ENCODE assay signal across 8 mouse cellular contexts in genomic region chr2:28840222-28840951, GRCm38 (mm10). TPM values are rescaled to one million over a fixed set of nuclear protein-coding genes. Genes with fewer than 3 reads are reported as not detected.
DNase-seq lines count a peak whose midpoint lies in the region; ATAC-seq and TF ChIP-seq lines count a peak whose summit lies in the region.

Gene Gtf3c4, minus strand, starts transcription at chr2:28840360.
Gene Ddx31, plus strand, starts transcription at chr2:28840406.

- intact Hi-C loops in heart, postnatal 36 days (cut with DNase I), result loop anchor here (2.0 to 5.0 kb wide), 2 partner anchors 84 to 217 kb away; partner anchors contain the start of gene Cfap77

- peak within 1 kb of the TSS; percentile 72 for H3K27ac ChIP-seq in forebrain, embryonic 16.5 days (ENCODE audit: low read length)
- peak within 1 kb of the TSS; percentile 97 for H3K27ac ChIP-seq in layer of hippocampus, adult 2 months
- peak within 1 kb of the TSS; percentile 78 for H3K27ac ChIP-seq in lung, embryonic 14.5 days (ENCODE audit: low read depth)
- peak within 1 kb of the TSS; percentile 49; the same call in 1 of the 2 replicates for H3K27ac ChIP-seq in olfactory bulb, adult 2 months (ENCODE audit: insufficient read depth, low read depth, low read length)
- H3K27ac ChIP-seq in thymus, adult 2 months (ENCODE audit: control insufficient read depth, insufficient read depth, low read length), result no peak within 1 kb of the TSS

- no peaks in the 10 kb centered on the region for H3K9me3 ChIP-seq in G1E (replicated peaks)
- H3K9me3 ChIP-seq in forebrain, embryonic 16.5 days (ENCODE audit: control insufficient read depth, low read length), result no peaks in the 10 kb centered on the region
- H3K9me3 ChIP-seq in lung, embryonic 14.5 days (ENCODE audit: low read depth, low read length), result no peaks in the 10 kb centered on the region

- peak within 1 kb of the TSS; percentile 92 for H3K9ac ChIP-seq in forebrain, embryonic 16.5 days (replicated peaks; ENCODE audit: low read depth, low read length)
- peak within 1 kb of the TSS; percentile 92 for H3K9ac ChIP-seq in lung, embryonic 14.5 days

- no peak for TF ChIP-seq CTCF in G1E (IDR thresholded peaks at IDR 0.05; ENCODE audit: low read depth, low read length)
- 0 out of 2 replicates have a peak, but pooled peaks have one; percentile 6 for TF ChIP-seq CTCF in layer of hippocampus, adult 2 months (conservative IDR thresholded peaks at IDR 0.05)
- no peak for TF ChIP-seq CTCF in lung, embryonic 14.5 days (IDR thresholded peaks at IDR 0.05; ENCODE audit: low read depth)
- no peak for TF ChIP-seq CTCF in olfactory bulb, adult 2 months (IDR thresholded peaks at IDR 0.05; ENCODE audit: insufficient read depth, low read depth, low read length)
- TF ChIP-seq CTCF in thymus, adult 2 months (IDR thresholded peaks at IDR 0.05; ENCODE audit: borderline replicate concordance, control insufficient read depth, extremely low read depth, insufficient read depth, low read length, poor library complexity), result no peak

- peak; percentile 92 for DNase-seq in G1E (ENCODE audit: low spot score)
- DNase-seq in cerebellum, adult 18-20 months, result peak; percentile 91 to 96
- peak; percentile 96 to 98 for DNase-seq in heart, postnatal 36 days
- peak; percentile 91 to 95 for DNase-seq in layer of hippocampus, adult 2 months (ENCODE audit: low spot score in 2 of 2)
- DNase-seq in lung, embryonic 14.5 days, result peak; percentile 97
- peak; percentile 94 for DNase-seq in thymus, adult 2 months

- H3K4me3 ChIP-seq in G1E (ENCODE audit: low read depth, low read length), result peak within 1 kb of the TSS; percentile 100
- H3K4me3 ChIP-seq in forebrain, embryonic 16.5 days (replicated peaks; ENCODE audit: low read length), result peak within 1 kb of the TSS; percentile 98
- peak within 1 kb of the TSS; percentile 97 for H3K4me3 ChIP-seq in layer of hippocampus, adult 2 months
- H3K4me3 ChIP-seq in lung, embryonic 14.5 days (ENCODE audit: low read depth, low read length), result peak within 1 kb of the TSS; percentile 97
- peak within 1 kb of the TSS; percentile 94 for H3K4me3 ChIP-seq in olfactory bulb, adult 2 months (ENCODE audit: insufficient read depth, low read depth, low read length)
- H3K4me3 ChIP-seq in thymus, adult 2 months (ENCODE audit: control insufficient read depth, insufficient read depth, low read length), result peak within 1 kb of the TSS; percentile 91

- peak; percentile 57; the same call in 1 of the 2 replicates for TF ChIP-seq POLR2A in olfactory bulb, adult 2 months (IDR thresholded peaks at IDR 0.05; ENCODE audit: insufficient read depth, low read depth, low read length)
- TF ChIP-seq POLR2A in thymus, adult 2 months (IDR thresholded peaks at IDR 0.05; ENCODE audit: control insufficient read depth, extremely low read depth, insufficient read depth, low read length, poor library complexity), result peak; percentile 47; the same call in 1 of the 2 replicates

- H3K4me1 ChIP-seq in G1E (ENCODE audit: insufficient read depth, low read depth, low read length), result peaks cover 44% of the 10 kb centered on the region
- peaks cover 35% of the 10 kb centered on the region for H3K4me1 ChIP-seq in forebrain, embryonic 16.5 days (replicated peaks; ENCODE audit: control insufficient read depth, insufficient read depth, low read length)
- peaks cover 12% of the 10 kb centered on the region for H3K4me1 ChIP-seq in lung, embryonic 14.5 days (ENCODE audit: insufficient read depth)
- H3K4me1 ChIP-seq in olfactory bulb, adult 2 months (ENCODE audit: control insufficient read depth, insufficient read depth, low read length), result no peaks in the 10 kb centered on the region
- peaks cover 5% of the 10 kb centered on the region; the same call in 1 of the 2 replicates for H3K4me1 ChIP-seq in thymus, adult 2 months (replicated peaks; ENCODE audit: control insufficient read depth, insufficient read depth, low read length)

- H3K36me3 ChIP-seq in G1E (replicated peaks), result peaks cover 49% of the 10 kb centered on the region
- 0 out of 2 replicates have a peak, but pooled peaks cover 4% of the 10 kb centered on the region for H3K36me3 ChIP-seq in forebrain, embryonic 16.5 days (ENCODE audit: control insufficient read depth, insufficient read depth)
- H3K36me3 ChIP-seq in lung, embryonic 14.5 days (ENCODE audit: insufficient read depth), result peaks cover 8% of the 10 kb centered on the region
- 0 out of 2 replicates have a peak, but pooled peaks cover 3% of the 10 kb centered on the region for H3K36me3 ChIP-seq in thymus, adult 2 months (ENCODE audit: control insufficient read depth, insufficient read depth, low read length)

- H3K4me2 ChIP-seq in forebrain, embryonic 16.5 days (ENCODE audit: low read length), result peak within 1 kb of the TSS; percentile 99
- peak within 1 kb of the TSS; percentile 90 for H3K4me2 ChIP-seq in lung, embryonic 14.5 days

- under 1% methylated on average over 60 of the region's 63 CpGs for whole genome bisulfite sequencing in forebrain, embryonic 16.5 days
- WGBS in lung, embryonic 14.5 days, result under 1% methylated on average over 63 of the region's 63 CpGs
- under 1% methylated on average over 63 of the region's 63 CpGs for WGBS in olfactory bulb, adult 2 months
- under 1% methylated on average over 63 of the region's 63 CpGs for whole genome bisulfite sequencing in thymus, adult 2 months

- no peaks in the 10 kb centered on the region for H3K27me3 ChIP-seq in G1E (ENCODE audit: insufficient read depth, low read length)
- no peaks in the 10 kb centered on the region for H3K27me3 ChIP-seq in forebrain, embryonic 16.5 days (replicated peaks; ENCODE audit: control insufficient read depth, insufficient read depth, low read length)
- no peaks in the 10 kb centered on the region for H3K27me3 ChIP-seq in lung, embryonic 14.5 days (ENCODE audit: insufficient read depth, low read length)
- H3K27me3 ChIP-seq in thymus, adult 2 months (ENCODE audit: control insufficient read depth, insufficient read depth, low read length), result no peaks in the 10 kb centered on the region

- ATAC-seq in G1E (ENCODE audit: extremely low read depth, insufficient number of reproducible peaks, low FRiP score, poor library complexity, severe bottlenecking), result peak; percentile 85
- peak; percentile 98 for ATAC-seq in forebrain, embryonic 16.5 days
- peak; percentile 96 for ATAC-seq in lung, embryonic 14.5 days (ENCODE audit: insufficient read depth)

RNA-seq across cellular contexts. Expression of gene Gtf3c4, which starts in this region (rescaled TPM):
- 26.0 and 27.6 TPM in 2 replicates for total RNA-seq in G1E (2014; fragmentation: Nextera tagmentation)
- 22.0 and 25.0 TPM in 2 replicates for total RNA-seq in G1E (2017)
- polyA plus RNA-seq in G1E (2012), result 37.6 and 38.3 TPM in 2 replicates
- 21.2 and 24.7 TPM in 2 replicates for polyA plus RNA-seq in forebrain, embryonic 16.5 days (2015; fragmentation: Nextera tagmentation; extraction: Ambion mirVana)
- total RNA-seq in heart, postnatal 36 days (2021), result 10 to 100 TPM; 17.8 to 20.1 TPM
- 10 to 100 TPM; 31.1 to 34.0 TPM for total RNA-seq in layer of hippocampus, adult 2 months (2021)
- 27.8 and 29.0 TPM in 2 replicates for polyA plus RNA-seq in lung, embryonic 14.5 days (2014; fragmentation: Nextera tagmentation; extraction: Ambion mirVana)
- not detected in 2 replicates for polyA plus RNA-seq in olfactory bulb, adult 2 months (2012; ENCODE audit: insufficient read depth, insufficient read length, low replicate concordance, missing spikeins)
- 15.3 and 20.6 TPM in 2 replicates for polyA plus RNA-seq in thymus, adult 2 months (2012; rRNA removed)

RNA-seq across cellular contexts. Expression of gene Ddx31, which starts in this region (rescaled TPM):
- total RNA-seq in G1E (2014; fragmentation: Nextera tagmentation) (8.4 and 17.1 TPM in 2 replicates), G1E (2017) (13.0 and 15.9 TPM in 2 replicates)
- 5.0 and 5.2 TPM in 2 replicates for polyA plus RNA-seq in G1E (2012)
- 17.3 and 17.6 TPM in 2 replicates for polyA plus RNA-seq in forebrain, embryonic 16.5 days (2015; fragmentation: Nextera tagmentation; extraction: Ambion mirVana)
- total RNA-seq in heart, postnatal 36 days (2021), result 1 to 10 TPM; 3.3 to 4.1 TPM
- total RNA-seq in layer of hippocampus, adult 2 months (2021), result 1 to 10 TPM; 8.7 to 9.4 TPM
- 15.6 and 16.5 TPM in 2 replicates for polyA plus RNA-seq in lung, embryonic 14.5 days (2014; fragmentation: Nextera tagmentation; extraction: Ambion mirVana)
- not detected in 2 replicates for polyA plus RNA-seq in olfactory bulb, adult 2 months (2012; ENCODE audit: insufficient read depth, insufficient read length, low replicate concordance, missing spikeins)
- 10.0 and 10.5 TPM in 2 replicates for polyA plus RNA-seq in thymus, adult 2 months (2012; rRNA removed)

Comparison
In these comparisons a context has a peak if more than half of its experiments do, and no peak if none do; other contexts are left out.
1. RNA of gene Gtf3c4 (polyA plus RNA-seq): 37.6 to 38.3 TPM in G1E, 27.8 to 29.0 TPM in lung, embryonic 14.5 days, 21.2 to 24.7 TPM in forebrain, embryonic 16.5 days and 15.3 to 20.6 TPM in thymus, adult 2 months; not detected in olfactory bulb, adult 2 months; every median in the first group is over 10 times any median in the second.
2. Peak in every context shown above with its lines, with median percentiles within 50 percentile points of each other: ATAC-seq, DNase-seq and H3K4me3 ChIP-seq.